Comparison of ENCODE assay signal across 9 mouse cellular contexts in the genomic region with DNA sequence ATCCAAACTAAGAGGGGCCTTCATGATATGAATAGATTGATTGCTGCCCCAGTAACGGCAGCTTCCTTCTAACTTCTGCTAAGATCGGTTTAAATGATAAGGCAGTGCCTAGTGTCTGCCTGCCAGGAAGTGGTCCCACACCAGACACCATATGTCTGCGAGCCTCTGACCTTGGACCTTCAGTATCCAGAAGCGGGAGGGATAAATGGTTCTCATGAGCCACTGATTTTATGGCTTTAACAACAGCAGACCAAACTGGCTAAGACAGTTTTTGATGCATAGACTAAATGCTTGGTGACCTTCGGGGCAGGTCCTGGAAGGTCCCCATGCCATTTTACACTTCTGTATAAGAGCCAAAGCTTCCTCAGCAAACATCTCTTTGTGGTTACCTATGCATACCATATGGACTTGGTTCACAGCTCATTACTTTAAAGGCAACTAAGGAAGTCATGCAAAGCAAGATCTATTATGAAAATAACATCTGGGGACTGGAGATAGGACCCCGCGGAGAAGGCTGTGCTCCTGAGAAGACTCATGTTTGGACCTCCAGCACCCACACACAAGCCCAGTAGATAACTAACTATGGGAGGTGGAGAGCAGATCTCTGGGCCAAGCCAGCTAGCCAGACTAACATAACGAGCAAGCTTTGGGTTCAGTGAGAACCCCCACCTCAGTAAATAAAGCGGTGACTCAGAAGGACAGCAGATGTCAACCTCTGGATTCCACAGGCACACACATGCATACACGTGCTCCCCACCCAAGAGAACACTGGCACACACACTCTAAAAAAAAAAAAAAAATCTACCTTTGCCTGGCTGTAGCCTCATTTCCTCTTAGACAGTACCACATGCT. TPM values are rescaled to one million over a fixed set of nuclear protein-coding genes. Genes with fewer than 3 reads are reported as not detected.
DNase-seq lines count a peak whose midpoint lies in the region; ATAC-seq and TF ChIP-seq lines count a peak whose summit lies in the region.
"Had no signal": no experiment of that assay in that cellular context is flagged by ENCODE, and none has a peak within 500 bp of the region (broad histone marks: within the 10 kb centered on the region; RNA-seq: fewer than 3 reads in every experiment).

No protein-coding gene starts in this region.

- no peak overlapping the region for H3K4me2 ChIP-seq in lung, embryonic 14.5 days
- peak overlapping the region; percentile 49 for H3K4me2 ChIP-seq in liver, embryonic 11.5 days
- no peak overlapping the region for H3K4me2 ChIP-seq in forebrain, embryonic 11.5 days (ENCODE audit: low read depth, low read length, severe bottlenecking)

- no peaks in the 10 kb centered on the region for H3K36me3 ChIP-seq in lung, embryonic 14.5 days (ENCODE audit: insufficient read depth)
- H3K36me3 ChIP-seq in liver, embryonic 11.5 days (ENCODE audit: control insufficient read depth, insufficient read depth, low read length) = no peaks in the 10 kb centered on the region
- H3K36me3 ChIP-seq in forebrain, embryonic 11.5 days (ENCODE audit: control insufficient read depth, insufficient read depth, low read length) = no peaks in the 10 kb centered on the region

- DNase-seq in lung, embryonic 14.5 days = peak; percentile 45
- no peak for DNase-seq in lung, postnatal 36 days
- peak; percentile 59 for DNase-seq in embryo, embryonic 10.5 days (ENCODE audit: low spot score)
- peak; percentile 45 for DNase-seq in liver, embryonic 11.5 days (ENCODE audit: low spot score)
- peak; percentile 57 for DNase-seq in thymus, postnatal 0 days (ENCODE audit: low spot score)
- DNase-seq in MN1 (ENCODE audit: low spot score) = no peak
- no peak for DNase-seq in forebrain, embryonic 11.5 days (ENCODE audit: low spot score)
- no peak for DNase-seq in cerebellum, postnatal 36 days

- H3K9ac ChIP-seq in lung, embryonic 14.5 days = no peak overlapping the region
- H3K9ac ChIP-seq in liver, embryonic 11.5 days (ENCODE audit: low read depth, low read length) = peak overlapping the region; percentile 34; the same call in 1 of the 2 replicates
- H3K9ac ChIP-seq in forebrain, embryonic 11.5 days (ENCODE audit: low read length) = no peak overlapping the region

- 44% methylated on average over 10 of the region's 10 CpGs for WGBS in lung, embryonic 14.5 days
- 20% methylated on average over 10 of the region's 10 CpGs for WGBS in liver, embryonic 11.5 days
- WGBS in forebrain, embryonic 11.5 days = 82% methylated on average over 10 of the region's 10 CpGs

- H3K4me3 ChIP-seq in lung, embryonic 14.5 days (ENCODE audit: low read depth, low read length) = no peak overlapping the region
- 0 out of 2 replicates have a peak overlapping the region, but pooled peaks have one; percentile 8 for H3K4me3 ChIP-seq in liver, embryonic 11.5 days (ENCODE audit: low read depth, low read length)
- no peak overlapping the region for H3K4me3 ChIP-seq in forebrain, embryonic 11.5 days (ENCODE audit: low read depth, low read length)

- H3K9me3 ChIP-seq in lung, embryonic 14.5 days (ENCODE audit: low read depth, low read length) = no peaks in the 10 kb centered on the region; the same call in 1 of the 2 replicates
- H3K9me3 ChIP-seq in liver, embryonic 11.5 days (ENCODE audit: control insufficient read depth, low read length) = no peaks in the 10 kb centered on the region
- no peaks in the 10 kb centered on the region for H3K9me3 ChIP-seq in forebrain, embryonic 11.5 days (ENCODE audit: control insufficient read depth, low read length)

- TF ChIP-seq CTCF in lung, embryonic 14.5 days (IDR thresholded peaks at IDR 0.05; ENCODE audit: low read depth) = no peak

- no peaks in the 10 kb centered on the region for H3K27me3 ChIP-seq in lung, embryonic 14.5 days (ENCODE audit: insufficient read depth, low read length)
- no peaks in the 10 kb centered on the region for H3K27me3 ChIP-seq in liver, embryonic 11.5 days (replicated peaks; ENCODE audit: control insufficient read depth, insufficient read depth, low read length)
- no peaks in the 10 kb centered on the region for H3K27me3 ChIP-seq in forebrain, embryonic 11.5 days (ENCODE audit: control insufficient read depth, insufficient read depth, low read length)

- H3K4me1 ChIP-seq in lung, embryonic 14.5 days (ENCODE audit: insufficient read depth) = peaks cover 7% of the 10 kb centered on the region
- peaks cover 37% of the 10 kb centered on the region for H3K4me1 ChIP-seq in liver, embryonic 11.5 days (replicated peaks; ENCODE audit: control insufficient read depth, insufficient read depth, low read length)
- H3K4me1 ChIP-seq in forebrain, embryonic 11.5 days (replicated peaks; ENCODE audit: control insufficient read depth, insufficient read depth, low read length) = no peaks in the 10 kb centered on the region

- peak; percentile 41; the same call in 1 of the 2 replicates for ATAC-seq in lung, embryonic 14.5 days (ENCODE audit: insufficient read depth)
- peak; percentile 85 for ATAC-seq in liver, embryonic 11.5 days (replicated peaks; ENCODE audit: low FRiP score)
- no peak for ATAC-seq in forebrain, embryonic 11.5 days (replicated peaks; ENCODE audit: low FRiP score)
- ATAC-seq: forebrain, embryonic 16.5 days had no signal

- H3K27ac ChIP-seq in lung, embryonic 14.5 days (ENCODE audit: low read depth) = no peak overlapping the region; the same call in 1 of the 2 replicates
- peak overlapping the region; percentile 85 for H3K27ac ChIP-seq in liver, embryonic 11.5 days (ENCODE audit: low read depth, low read length)
- H3K27ac ChIP-seq in forebrain, embryonic 11.5 days (ENCODE audit: low read depth, low read length) = no peak overlapping the region

RNA-seq across cellular contexts. Expression of a gene that starts 26.5 kb away (rescaled TPM):
- polyA plus RNA-seq in lung, embryonic 14.5 days (2014; fragmentation: Nextera tagmentation; extraction: Ambion mirVana) = 16.8 and 21.1 TPM in 2 replicates
- 19.3 and 20.6 TPM in 2 replicates for polyA plus RNA-seq in liver, embryonic 11.5 days (2014; fragmentation: Nextera tagmentation; extraction: Ambion mirVana)
- 45.6 and 59.9 TPM in 2 replicates for polyA plus RNA-seq in thymus, postnatal 0 days (2015; fragmentation: Nextera tagmentation; extraction: Ambion mirVana)
- 15.9 and 17.3 TPM in 2 replicates for polyA plus RNA-seq in forebrain, embryonic 11.5 days (2014; fragmentation: Nextera tagmentation; extraction: Ambion mirVana)

RNA-seq across cellular contexts. Expression of a gene that starts 36.8 kb away (rescaled TPM):
- polyA plus RNA-seq in lung, embryonic 14.5 days (2014; fragmentation: Nextera tagmentation; extraction: Ambion mirVana) = 23.6 and 24.9 TPM in 2 replicates
- polyA plus RNA-seq in liver, embryonic 11.5 days (2014; fragmentation: Nextera tagmentation; extraction: Ambion mirVana) = 17.3 and 21.5 TPM in 2 replicates
- polyA plus RNA-seq in thymus, postnatal 0 days (2015; fragmentation: Nextera tagmentation; extraction: Ambion mirVana) = 21.7 and 24.1 TPM in 2 replicates
- 30.7 and 32.2 TPM in 2 replicates for polyA plus RNA-seq in forebrain, embryonic 11.5 days (2014; fragmentation: Nextera tagmentation; extraction: Ambion mirVana)

Comparison
In these comparisons a context has a peak if more than half of its experiments do, and no peak if none do; other contexts are left out.
1. DNase-seq: peak in lung, embryonic 14.5 days (single experiment), embryo, embryonic 10.5 days (single experiment), liver, embryonic 11.5 days (single experiment) and thymus, postnatal 0 days (single experiment); none in lung, postnatal 36 days (single experiment), MN1 (single experiment), forebrain, embryonic 11.5 days (single experiment) and cerebellum, postnatal 36 days (0 of 2).